Mouse (Mus musculus) megakaryocyte-erythroid progenitor cell, adult 5-6 weeks (primary cell): ENCODE results near the gene Commd6. TPM values are rescaled to one million over a fixed set of nuclear protein-coding genes. Genes with fewer than 3 reads are reported as not detected.

ENCODE experiments used
- total RNA-seq, 2 experiments: library from RNA; stranded (forward) in 1 of 2; stranded (reverse) in 1 of 2; fragments of 200-1000, 215-1000 nt in 1 of 2; fragments of >200 nt in 1 of 2; fragmentation: Nextera tagmentation in 1 of 2; gene quantifications; 2 replicates each; pipeline ENCODE4 v1.2.3; 2014 to 2017

Gene Commd6
- total RNA-seq, 2 experiments from 2014 or later: 40.1 to 57.6 TPM

Other genes starting within 250 kb of the Commd6 start
- 5.8 and 6.1 TPM in 2 replicates for gene Tbc1d4, start 31.5 kb downstream of the Commd6 start, total RNA-seq (2014; fragmentation: Nextera tagmentation)
- gene Tbc1d4, start 31.5 kb downstream of the Commd6 start, total RNA-seq (2017): 6.4 and 9.7 TPM in 2 replicates
- gene Uchl3, start 13.3 kb upstream of the Commd6 start, total RNA-seq (2014; fragmentation: Nextera tagmentation): 90.6 and 112 TPM in 2 replicates
- gene Uchl3, start 13.3 kb upstream of the Commd6 start, total RNA-seq (2017): 77.6 and 85.8 TPM in 2 replicates
- gene Gm9922, start 89.1 kb upstream of the Commd6 start, total RNA-seq (2014; fragmentation: Nextera tagmentation): not detected in 2 replicates
- gene Gm9922, start 89.1 kb upstream of the Commd6 start, total RNA-seq (2017): not detected in 2 replicates
- not detected in 2 replicates for gene Lmo7, start 89.3 kb upstream of the Commd6 start, total RNA-seq (2014; fragmentation: Nextera tagmentation)
- not detected in 2 replicates for gene Lmo7, start 89.3 kb upstream of the Commd6 start, total RNA-seq (2017)